Mouse (Mus musculus): ENCODE results near the gene Sema4c. TPM values are rescaled to one million over a fixed set of nuclear protein-coding genes. Genes with fewer than 3 reads are reported as not detected.

The Sema4c gene
- polyA plus RNA-seq, 1 experiment from 2014 or later = 35.2 TPM

- H3K4me2 ChIP-seq (replicated peaks) = no peak overlapping the region
- no peaks in the 10 kb centered on the region for H3K9me3 ChIP-seq
- no peak overlapping the region for H3K4me3 ChIP-seq
- H3K9ac ChIP-seq (replicated peaks) = no peak overlapping the region
- peak overlapping the region; percentile 82 for H3K27ac ChIP-seq (replicated peaks)
- H3K36me3 ChIP-seq = peaks cover 45% of the 10 kb centered on the region
- H3K4me1 ChIP-seq = peaks cover 11% of the 10 kb centered on the region; the same call in 1 of the 2 replicates
- peak; percentile 69 for ATAC-seq (ENCODE audit: low FRiP score, low read depth)
- WGBS = 12% methylated on average over 1 of the region's 1 CpGs
- H3K27me3 ChIP-seq = no peaks in the 10 kb centered on the region
Observed at GRCm38 (mm10) chr1:36528351-36528750, 29.8 kb downstream of the Sema4c start.

GRCm38 (mm10) chr1:36526903-36527302 is 31.2 kb downstream of the Sema4c start:
- ATAC-seq (ENCODE audit: low FRiP score, low read depth) = no peak
- no peaks in the 10 kb centered on the region for H3K27me3 ChIP-seq
- 0 out of 2 replicates have a peak overlapping the region, but pooled peaks have one; percentile 20 for H3K27ac ChIP-seq (replicated peaks)
- H3K9ac ChIP-seq (replicated peaks) = no peak overlapping the region
- no peak overlapping the region for H3K4me3 ChIP-seq
- 96% methylated on average over 10 of the region's 10 CpGs for WGBS
- peaks cover 11% of the 10 kb centered on the region; the same call in 1 of the 2 replicates for H3K4me1 ChIP-seq
- H3K4me2 ChIP-seq (replicated peaks) = no peak overlapping the region
- no peaks in the 10 kb centered on the region for H3K9me3 ChIP-seq
- peaks cover 58% of the 10 kb centered on the region for H3K36me3 ChIP-seq

GRCm38 (mm10) chr1:36525774-36526173 is 32.4 kb downstream of the Sema4c start:
- ATAC-seq (ENCODE audit: low FRiP score, low read depth) = no peak
- 90% methylated on average over 12 of the region's 12 CpGs for WGBS

DNA sequence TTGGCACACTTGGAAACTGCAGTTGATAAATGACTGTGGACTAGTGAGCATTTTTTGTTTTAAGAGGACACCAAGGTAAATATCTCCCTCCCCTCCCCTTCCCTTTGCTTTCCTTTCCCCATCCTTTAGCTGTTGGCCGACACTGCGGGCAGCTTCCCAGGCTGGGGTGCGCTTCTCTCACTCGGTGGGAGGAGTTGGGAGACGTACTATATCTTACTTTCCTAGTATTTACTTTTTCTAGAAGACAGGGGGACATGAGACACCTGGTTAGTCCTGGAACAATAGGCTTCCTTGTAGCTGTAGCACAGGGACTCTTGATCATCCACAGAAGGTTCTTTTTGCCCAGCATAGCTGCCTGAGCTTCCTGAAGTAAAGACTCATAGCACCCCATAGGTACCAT is 34.1 kb downstream of the Sema4c start:
- H3K9me3 ChIP-seq = no peaks in the 10 kb centered on the region
- H3K4me2 ChIP-seq (replicated peaks) = no peak overlapping the region
- H3K9ac ChIP-seq (replicated peaks) = no peak overlapping the region
- H3K4me3 ChIP-seq = no peak overlapping the region
- H3K27ac ChIP-seq (replicated peaks) = peak overlapping the region; percentile 20; the same call in 1 of the 2 replicates
- peaks cover 11% of the 10 kb centered on the region; the same call in 1 of the 2 replicates for H3K4me1 ChIP-seq
- no peaks in the 10 kb centered on the region for H3K27me3 ChIP-seq
- no peak for ATAC-seq (ENCODE audit: low FRiP score, low read depth)
- WGBS = 90% methylated on average over 5 of the region's 5 CpGs
- peaks cover 77% of the 10 kb centered on the region for H3K36me3 ChIP-seq

More at GRCm38 (mm10) chr1:36525774-36526173, 32.4 kb downstream of the Sema4c start:
- peaks cover 11% of the 10 kb centered on the region; the same call in 1 of the 2 replicates for H3K4me1 ChIP-seq
- no peak overlapping the region for H3K27ac ChIP-seq (replicated peaks)
- no peak overlapping the region for H3K4me2 ChIP-seq (replicated peaks)
- H3K4me3 ChIP-seq = no peak overlapping the region
- H3K27me3 ChIP-seq = no peaks in the 10 kb centered on the region
- H3K9ac ChIP-seq (replicated peaks) = no peak overlapping the region
- H3K36me3 ChIP-seq = peaks cover 63% of the 10 kb centered on the region
- no peaks in the 10 kb centered on the region for H3K9me3 ChIP-seq

- no peak overlapping the region for H3K4me2 ChIP-seq (replicated peaks)
- 0 out of 2 replicates have a peak overlapping the region, but pooled peaks have one; percentile 31 for H3K9ac ChIP-seq (replicated peaks)
- 80% methylated on average over 9 of the region's 9 CpGs for WGBS
- peak overlapping the region; percentile 20; the same call in 1 of the 2 replicates for H3K27ac ChIP-seq (replicated peaks)
- H3K27me3 ChIP-seq = no peaks in the 10 kb centered on the region
- no peak overlapping the region for H3K4me3 ChIP-seq
- ATAC-seq (ENCODE audit: low FRiP score, low read depth) = 0 out of 2 replicates have a peak, but pooled peaks have one; percentile 53
- H3K4me1 ChIP-seq = peaks cover 9% of the 10 kb centered on the region; the same call in 1 of the 2 replicates
- H3K9me3 ChIP-seq = no peaks in the 10 kb centered on the region
- H3K36me3 ChIP-seq = peaks cover 83% of the 10 kb centered on the region
Observed at GRCm38 (mm10) chr1:36523332-36524013, 34.7 kb downstream of the Sema4c start.

DNA sequence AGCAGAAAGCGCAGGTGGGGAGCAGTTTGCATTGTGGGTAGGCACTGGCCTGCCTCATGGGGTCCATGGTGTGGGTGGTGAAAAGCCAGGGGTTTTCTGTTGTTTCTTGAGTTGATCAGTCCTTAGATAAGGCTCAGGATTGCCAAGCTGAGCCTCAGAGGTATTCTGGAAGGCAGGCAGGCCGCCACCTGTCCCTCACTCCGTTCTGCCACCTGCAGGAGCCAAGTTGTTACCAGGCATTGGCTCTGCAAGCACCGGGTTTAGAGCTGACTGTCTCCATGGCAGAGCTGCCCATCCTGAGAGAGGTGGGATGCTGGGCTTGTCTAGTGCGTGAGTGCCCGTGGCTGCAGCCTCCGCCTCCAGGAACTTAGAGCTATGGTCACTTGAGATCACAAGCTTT is 35.9 kb downstream of the Sema4c start:
- Histone ChIP-seq H3K4me1 (no peaks in the 10 kb centered on the region), H3K9me3 (no peaks in the 10 kb centered on the region), H3K9ac (replicated peaks) (no peak overlapping the region), H3K27ac (replicated peaks) (no peak overlapping the region), H3K4me2 (replicated peaks) (no peak overlapping the region), H3K36me3 (peaks cover 86% of the 10 kb centered on the region), H3K27me3 (no peaks in the 10 kb centered on the region), H3K4me3 (no peak overlapping the region)
- no peak for ATAC-seq (ENCODE audit: low FRiP score, low read depth)
- 95% methylated on average over 7 of the region's 7 CpGs for WGBS

DNA sequence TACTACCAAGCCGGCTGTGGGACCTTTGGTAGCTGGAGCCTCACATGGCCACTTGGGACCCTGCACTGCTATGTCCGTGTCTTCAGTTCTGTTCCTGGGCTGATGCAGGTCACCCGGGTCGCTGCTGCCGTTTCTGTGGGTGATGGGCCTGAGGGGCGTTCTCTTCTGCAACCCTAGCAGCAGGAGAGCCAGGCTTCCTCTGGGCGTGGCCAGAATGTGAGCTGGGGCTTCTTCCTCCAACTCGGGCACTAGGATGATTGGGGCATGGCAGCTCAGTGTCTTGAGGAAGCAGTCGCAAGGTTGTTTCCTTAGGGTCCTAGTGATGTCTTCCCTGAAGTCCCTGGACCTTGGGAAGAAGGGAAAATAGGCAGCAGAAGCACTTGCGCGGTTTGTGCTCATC is 38.5 kb downstream of the Sema4c start:
- 89% methylated on average over 11 of the region's 11 CpGs for WGBS

GRCm38 (mm10) chr1:36518259-36518658 is 39.9 kb downstream of the Sema4c start:
- Histone ChIP-seq H3K4me3 (no peak overlapping the region), H3K27me3 (no peaks in the 10 kb centered on the region), H3K4me1 (peaks cover 28% of the 10 kb centered on the region), H3K36me3 (peaks cover 61% of the 10 kb centered on the region), H3K4me2 (replicated peaks) (no peak overlapping the region), H3K27ac (replicated peaks) (no peak overlapping the region), H3K9me3 (no peaks in the 10 kb centered on the region), H3K9ac (replicated peaks) (no peak overlapping the region)
- WGBS = 89% methylated on average over 3 of the region's 3 CpGs
- ATAC-seq (ENCODE audit: low FRiP score, low read depth) = no peak

More for the DNA sequence above, 38.5 kb downstream of the Sema4c start:
- Histone ChIP-seq H3K36me3 (peaks cover 75% of the 10 kb centered on the region), H3K9me3 (no peaks in the 10 kb centered on the region), H3K27me3 (no peaks in the 10 kb centered on the region), H3K4me3 (no peak overlapping the region), H3K4me1 (peaks cover 14% of the 10 kb centered on the region), H3K27ac (replicated peaks) (no peak overlapping the region), H3K9ac (replicated peaks) (no peak overlapping the region), H3K4me2 (replicated peaks) (no peak overlapping the region)
- ATAC-seq (ENCODE audit: low FRiP score, low read depth) = no peak

GRCm38 (mm10) chr1:36513718-36514117 is 44.4 kb downstream of the Sema4c start:
- 38% methylated on average over 2 of the region's 2 CpGs for whole genome bisulfite sequencing
- Histone ChIP-seq H3K9me3 (peaks cover 3% of the 10 kb centered on the region; the same call in 1 of the 2 replicates), H3K27me3 (no peaks in the 10 kb centered on the region), H3K36me3 (peaks cover 18% of the 10 kb centered on the region), H3K4me2 (replicated peaks) (peak overlapping the region; percentile 92), H3K27ac (replicated peaks) (no peak overlapping the region), H3K4me3 (peak overlapping the region; percentile 96), H3K4me1 (peaks cover 33% of the 10 kb centered on the region), H3K9ac (replicated peaks) (peak overlapping the region; percentile 92; the same call in 1 of the 2 replicates)
- ATAC-seq (ENCODE audit: low FRiP score, low read depth) = no peak

DNA sequence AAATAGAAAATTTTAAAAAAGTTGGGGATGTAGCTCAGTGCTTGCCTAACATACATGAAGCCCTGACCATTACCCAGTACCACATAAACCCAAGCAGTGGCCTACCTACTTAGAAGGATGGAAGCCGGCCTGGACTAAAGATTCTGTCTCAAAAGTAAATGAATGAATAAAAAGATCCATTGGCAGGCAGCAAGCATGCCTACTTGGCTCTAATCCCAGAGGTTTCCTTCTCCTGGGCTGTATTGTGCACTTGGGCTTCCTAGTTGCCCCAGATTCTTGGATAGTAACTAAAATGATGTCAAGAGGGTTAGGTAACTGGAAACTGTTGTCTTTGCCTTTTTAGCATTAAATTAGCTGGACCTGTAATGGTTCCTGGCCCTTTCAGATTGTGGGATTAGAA is 44.8 kb downstream of the Sema4c start:
- Histone ChIP-seq H3K27ac (replicated peaks) (0 out of 2 replicates have a peak overlapping the region, but pooled peaks have one; percentile 99), H3K27me3 (no peaks in the 10 kb centered on the region), H3K4me1 (peaks cover 33% of the 10 kb centered on the region), H3K4me3 (peak overlapping the region; percentile 96), H3K9me3 (peaks cover 3% of the 10 kb centered on the region; the same call in 1 of the 2 replicates), H3K4me2 (replicated peaks) (peak overlapping the region; percentile 92), H3K36me3 (peaks cover 16% of the 10 kb centered on the region; the same call in 1 of the 2 replicates), H3K9ac (replicated peaks) (peak overlapping the region; percentile 92; the same call in 1 of the 2 replicates)
- 0% methylated on average over 1 of the region's 1 CpGs for WGBS
- no peak for ATAC-seq (ENCODE audit: low FRiP score, low read depth)

GRCm38 (mm10) chr1:36512966-36513280 is 45.2 kb downstream of the Sema4c start:
- peaks cover 16% of the 10 kb centered on the region; the same call in 1 of the 2 replicates for H3K36me3 ChIP-seq
- H3K4me1 ChIP-seq = peaks cover 33% of the 10 kb centered on the region
- peaks cover 3% of the 10 kb centered on the region; the same call in 1 of the 2 replicates for H3K9me3 ChIP-seq
- peak overlapping the region; percentile 92 for H3K9ac ChIP-seq (replicated peaks)
- ATAC-seq (ENCODE audit: low FRiP score, low read depth) = no peak
- H3K27ac ChIP-seq (replicated peaks) = peak overlapping the region; percentile 99
- no peaks in the 10 kb centered on the region for H3K27me3 ChIP-seq
- H3K4me2 ChIP-seq (replicated peaks) = peak overlapping the region; percentile 92
- WGBS = 2% methylated on average over 16 of the region's 16 CpGs
- H3K4me3 ChIP-seq = peak overlapping the region; percentile 96

Data from midbrain, embryonic 12.5 days (tissue).